Mouse (Mus musculus) spleen, embryonic (tissue): ENCODE data around the gene Hebp1.

Experiments
- CTCF ChIA-PET: fragments of 350-600 bp; sonication (Branson Sonifier 250); formaldehyde crosslinking; loops from one replicate; lab custom pipeline; 2022; lab: Charles Lee

Hebp1 gene

DNA sequence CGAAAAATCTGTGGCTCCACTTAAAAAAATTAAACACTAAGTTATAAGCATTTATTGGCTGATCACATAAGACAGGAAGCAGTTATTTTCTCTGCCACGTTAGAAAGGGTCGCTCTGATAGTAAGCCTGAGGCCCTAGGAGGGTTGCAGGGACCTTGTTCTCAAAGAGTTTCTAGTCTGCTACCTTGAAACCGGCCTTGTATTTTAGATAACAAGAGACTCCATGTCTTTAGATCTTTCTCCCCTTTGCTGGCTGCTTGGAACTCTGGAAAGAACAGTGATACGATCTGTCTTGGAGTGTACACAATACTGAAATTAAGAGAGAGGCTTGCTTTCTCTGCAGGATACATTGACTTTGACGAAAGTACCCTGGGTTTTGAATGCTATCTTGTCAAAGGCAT lies 904 bp upstream of the Hebp1 start:
- CTCF ChIA-PET: no interaction called here

DNA sequence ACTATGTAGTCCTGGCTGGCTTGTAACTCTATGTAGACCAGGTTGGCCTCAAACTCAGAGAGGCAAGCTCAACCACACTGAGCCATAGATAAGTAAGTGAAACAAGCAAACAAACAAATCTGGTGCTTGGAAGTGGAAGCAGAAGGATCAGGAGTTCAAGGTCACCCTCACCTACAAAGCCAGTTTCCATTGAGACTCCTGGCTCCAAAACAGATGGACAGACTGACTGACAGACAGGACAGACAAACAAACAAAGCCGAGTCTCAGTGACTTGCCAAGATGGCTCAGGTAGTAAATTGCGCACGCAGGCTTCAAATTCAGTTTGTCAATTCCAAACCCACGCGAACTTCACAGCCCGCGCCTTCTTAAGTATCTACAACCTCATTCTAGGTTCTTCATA lies 376 bp downstream of the Hebp1 start:
- CTCF ChIA-PET: no interaction called here

DNA sequence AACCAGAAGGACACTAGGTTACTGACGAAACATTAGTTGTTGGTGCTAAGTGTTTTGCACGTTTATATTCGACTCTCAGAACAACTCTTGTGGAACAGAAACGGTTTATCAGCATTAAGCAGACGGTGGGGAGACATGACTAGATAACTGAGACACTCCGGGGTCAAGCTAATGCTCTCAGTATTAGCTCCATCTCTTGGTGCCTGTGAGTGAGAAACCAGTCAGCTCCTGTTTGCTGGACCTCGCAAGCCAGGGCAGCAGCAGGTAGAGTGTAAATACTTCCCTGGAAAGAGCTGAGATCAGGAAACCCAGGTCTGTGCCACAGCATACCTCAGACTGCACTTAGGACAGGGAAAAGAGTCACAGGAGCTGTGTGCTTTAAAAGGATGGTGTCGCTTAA lies 1.1 kb downstream of the Hebp1 start:
- CTCF ChIA-PET: no interaction called here

DNA sequence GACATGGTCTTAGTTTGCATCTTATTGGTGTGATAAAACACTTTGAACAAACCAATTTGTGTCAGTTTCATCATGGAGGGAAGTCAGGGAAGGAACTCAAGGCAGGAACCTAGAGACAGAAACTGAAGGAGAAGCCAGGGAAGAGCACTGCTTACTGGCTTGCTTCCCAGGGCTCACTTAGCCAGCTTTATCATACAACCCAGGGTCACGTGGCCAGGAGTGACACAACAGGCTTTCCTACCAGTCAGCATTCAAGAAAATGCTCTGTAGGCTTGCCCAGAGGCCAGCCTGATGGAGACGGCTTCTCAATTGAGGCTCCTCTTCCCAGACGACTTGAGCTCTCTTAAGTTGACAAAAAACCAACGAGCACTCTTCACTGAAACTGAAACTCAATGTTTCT lies 2.9 kb downstream of the Hebp1 start:
- CTCF ChIA-PET: no interaction called here

DNA sequence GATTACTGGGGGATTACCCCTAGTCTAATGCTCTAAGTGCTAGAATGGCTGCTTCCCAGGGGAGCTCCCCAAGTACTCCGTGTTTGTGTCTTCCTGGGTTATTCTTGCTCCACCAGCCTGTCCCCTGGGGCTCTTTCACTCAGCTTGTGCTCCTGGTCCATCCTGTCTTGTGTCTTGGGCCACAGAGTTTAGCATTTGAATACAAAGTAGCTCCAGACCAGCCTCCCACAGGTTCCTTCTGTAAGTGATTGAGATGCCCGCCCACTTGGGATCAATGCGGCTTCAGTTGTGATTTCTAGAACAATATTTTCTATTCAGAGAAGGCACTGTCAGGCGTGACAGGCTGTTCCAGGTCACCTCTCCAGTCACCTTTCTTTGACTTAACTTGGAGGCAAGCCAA lies 4.1 kb downstream of the Hebp1 start:
- CTCF ChIA-PET: no interaction called here

DNA sequence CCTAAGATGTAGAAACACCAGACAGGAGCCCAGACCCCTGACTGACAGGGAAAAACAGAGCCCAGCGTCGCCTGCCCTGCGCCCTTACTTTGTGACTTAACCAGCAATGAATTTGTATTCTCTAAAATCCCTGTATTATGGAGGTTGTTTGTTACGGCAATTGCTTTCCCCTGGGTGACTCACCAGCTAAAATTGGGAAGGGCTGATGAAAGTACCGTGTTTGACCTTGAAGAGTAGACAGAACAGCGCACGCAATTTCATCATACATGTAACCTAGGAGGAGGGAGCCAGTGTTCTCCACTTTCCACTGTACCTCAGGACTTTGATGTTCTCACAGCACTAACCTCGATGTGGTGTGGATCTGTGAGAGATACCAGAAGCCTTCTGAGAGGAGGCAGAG lies 4.8 kb downstream of the Hebp1 start:
- CTCF ChIA-PET: interaction anchor here (0.6 kb wide), 1 partner anchor 32 kb away, joined by 12 read pairs; no protein-coding TSS in a partner anchor

DNA sequence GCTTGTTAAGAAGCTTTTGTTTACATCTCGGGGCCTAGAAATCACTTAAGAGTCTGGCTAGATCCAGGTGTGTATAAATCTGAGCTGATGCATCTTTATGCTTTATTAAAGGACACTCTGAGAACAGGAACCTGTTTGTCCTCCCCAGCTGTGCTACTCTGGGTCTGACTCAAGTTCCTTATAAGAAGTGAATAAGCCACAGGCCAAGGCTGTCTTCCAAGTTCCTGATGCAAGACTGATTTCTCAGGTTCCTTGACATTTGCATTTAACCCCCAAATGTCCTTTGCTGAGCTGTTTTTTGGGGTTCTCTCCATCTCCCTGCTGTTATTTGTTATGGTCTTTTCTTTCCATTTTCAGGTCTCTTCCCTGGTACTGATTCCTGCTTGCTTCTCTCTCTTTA lies 5.9 kb downstream of the Hebp1 start:
- CTCF ChIA-PET: no interaction called here

DNA sequence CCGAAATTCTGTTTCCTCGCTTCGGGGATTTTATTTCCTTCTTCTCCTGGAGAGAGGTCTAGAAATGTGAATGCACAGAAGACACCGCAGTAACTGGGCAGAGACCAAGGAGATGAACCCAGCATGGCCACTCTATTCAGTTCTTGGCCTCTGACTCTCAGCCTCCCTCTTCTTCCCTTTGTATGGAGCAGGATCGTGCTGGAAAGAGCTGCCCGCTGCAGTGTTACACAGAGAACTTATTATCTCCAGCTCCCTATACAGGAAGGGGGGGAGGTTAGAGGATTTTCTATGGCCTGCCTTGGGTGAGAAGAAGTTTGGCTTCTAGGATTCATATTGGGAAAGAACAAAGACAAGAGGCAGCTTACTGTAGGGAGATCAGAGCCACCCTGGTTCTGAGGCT lies 7.7 kb downstream of the Hebp1 start:
- CTCF ChIA-PET: no interaction called here

DNA sequence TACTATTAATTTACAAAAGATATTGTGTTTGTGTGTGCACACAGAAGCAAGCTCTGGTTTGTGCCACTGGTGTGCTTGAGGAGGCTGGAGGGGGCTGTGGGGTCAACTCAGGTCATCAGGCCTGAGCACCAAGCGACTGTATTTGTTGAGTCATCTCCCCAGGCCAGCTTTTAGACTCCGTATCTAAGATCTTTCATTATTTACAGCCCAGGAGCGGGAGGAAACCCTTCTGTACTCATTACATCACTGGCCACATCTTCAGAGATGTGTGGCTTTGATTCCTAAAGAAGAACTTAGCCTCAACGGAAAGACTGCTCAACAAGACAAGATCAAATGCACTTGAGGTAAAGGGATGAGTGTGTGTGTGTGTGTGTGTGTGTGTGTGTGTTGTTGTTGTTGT lies 9.2 kb downstream of the Hebp1 start:
- CTCF ChIA-PET: no interaction called here

DNA sequence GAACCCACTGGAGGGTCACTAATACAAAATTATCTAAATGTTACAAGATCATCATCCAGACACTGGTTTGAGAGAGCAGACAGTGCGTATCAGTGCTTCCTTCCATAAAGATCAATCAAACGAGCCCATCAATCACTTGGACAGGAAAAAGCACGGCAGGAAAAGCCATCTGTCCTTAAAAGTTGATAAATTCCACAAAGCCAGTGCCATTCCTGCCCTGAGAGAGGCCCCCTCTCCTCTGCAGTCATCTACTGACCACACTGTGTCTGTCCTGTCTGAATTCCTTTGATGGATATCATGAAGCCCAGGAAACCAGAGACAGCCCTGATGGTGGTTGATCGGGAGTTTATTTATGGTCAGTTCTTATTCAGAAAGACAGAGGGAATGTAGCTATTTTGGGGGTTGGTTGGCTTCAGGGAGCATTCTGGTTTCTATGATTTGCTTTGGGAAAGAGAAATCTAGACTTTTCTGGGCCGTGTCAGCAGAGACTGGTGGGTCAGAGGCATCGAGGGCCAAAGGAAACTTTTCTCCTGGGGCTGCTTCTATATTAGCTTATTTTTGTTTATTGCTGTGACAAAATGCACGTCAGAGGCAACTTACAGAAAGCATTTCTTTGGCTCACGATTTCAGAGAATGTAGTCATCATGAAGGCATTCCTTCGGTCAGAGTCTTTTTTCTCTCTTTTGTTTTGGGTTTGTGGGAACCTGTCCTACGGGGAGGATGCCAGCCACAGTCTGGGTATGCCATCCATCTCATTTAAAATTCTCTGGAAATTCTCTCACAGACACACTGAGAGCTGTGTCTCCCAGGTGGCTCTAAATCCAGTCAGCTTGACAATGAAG lies 10.5 kb downstream of the Hebp1 start:
- CTCF ChIA-PET: no interaction called here

DNA sequence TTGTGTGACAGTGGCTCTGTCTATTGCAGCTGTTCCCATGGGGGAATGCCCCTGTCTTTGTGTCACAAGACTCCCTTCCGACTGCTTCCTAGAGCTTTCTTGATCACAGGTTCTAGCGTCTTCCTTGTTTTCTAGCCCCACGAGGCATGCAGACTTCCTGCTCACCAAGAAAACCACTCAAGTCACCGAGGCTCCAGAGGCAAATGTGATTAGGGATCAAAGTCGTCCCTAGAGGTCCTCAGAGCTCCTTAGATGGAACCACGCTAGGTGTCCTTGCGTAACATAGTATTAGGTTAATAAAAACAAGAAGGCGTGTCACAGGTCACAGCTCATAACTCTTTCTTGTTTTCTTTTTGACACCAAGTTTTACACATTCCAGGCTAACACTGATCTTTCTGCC lies 13.9 kb downstream of the Hebp1 start:
- CTCF ChIA-PET: no interaction called here

DNA sequence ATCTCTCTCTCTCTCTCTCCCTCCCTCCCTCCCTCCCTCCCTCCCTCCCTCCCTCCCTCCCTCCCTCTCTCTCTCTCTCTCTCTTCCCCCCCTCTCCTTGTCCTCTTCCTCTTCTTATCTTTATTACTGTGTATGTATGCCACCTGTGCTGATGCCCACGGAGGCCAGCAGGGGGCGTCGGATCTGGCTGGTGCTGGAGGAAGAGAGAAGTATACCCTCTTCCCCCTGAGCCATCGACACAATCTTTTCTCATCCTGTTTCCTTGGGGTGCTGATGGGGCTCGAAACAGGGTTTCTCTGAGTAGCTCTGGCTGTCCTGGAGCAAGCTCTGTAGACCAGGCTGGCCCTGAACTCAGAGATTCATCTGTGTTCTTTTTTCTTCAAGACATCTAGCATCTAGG lies 14.9 kb downstream of the Hebp1 start:
- CTCF ChIA-PET: no interaction called here

DNA sequence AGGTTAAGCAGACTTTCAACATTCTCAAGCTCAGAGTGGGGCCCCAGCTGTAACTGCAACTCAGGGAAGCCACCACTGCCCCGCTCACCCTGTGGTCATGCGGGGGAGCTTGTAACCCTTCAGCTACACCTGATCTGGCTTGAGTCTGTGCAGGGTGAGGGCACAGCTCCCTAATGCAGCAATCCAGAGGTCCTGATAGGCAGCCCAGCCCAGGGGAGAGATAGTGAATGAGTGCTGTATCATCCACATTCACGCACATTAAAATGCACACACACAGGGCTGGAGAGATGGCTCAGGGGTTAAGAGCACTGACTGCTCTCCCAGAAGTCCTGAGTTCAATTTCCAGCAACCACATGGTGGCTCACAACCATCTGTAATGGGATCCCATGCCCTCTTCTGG lies 19.2 kb downstream of the Hebp1 start:
- CTCF ChIA-PET: no interaction called here

DNA sequence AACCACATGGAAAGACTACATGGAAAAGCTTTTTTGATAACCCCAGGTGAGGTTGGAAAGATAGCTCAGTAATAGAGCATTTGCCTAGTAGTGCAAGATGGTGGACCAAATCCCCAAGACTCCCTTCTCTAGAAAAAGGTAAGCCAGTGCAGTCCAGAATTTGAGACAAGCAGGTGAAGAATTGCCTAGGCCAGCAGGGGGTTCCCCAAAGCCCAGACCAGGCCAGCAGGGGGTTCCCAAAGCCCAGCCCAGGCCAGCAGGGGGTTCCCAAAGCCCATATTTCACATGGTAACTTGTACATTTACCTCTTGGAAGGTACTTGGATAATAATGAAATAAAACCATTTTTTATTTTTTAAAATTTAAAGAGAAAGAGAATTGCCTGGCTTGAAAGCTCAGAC lies 20.6 kb downstream of the Hebp1 start:
- CTCF ChIA-PET: no interaction called here

DNA sequence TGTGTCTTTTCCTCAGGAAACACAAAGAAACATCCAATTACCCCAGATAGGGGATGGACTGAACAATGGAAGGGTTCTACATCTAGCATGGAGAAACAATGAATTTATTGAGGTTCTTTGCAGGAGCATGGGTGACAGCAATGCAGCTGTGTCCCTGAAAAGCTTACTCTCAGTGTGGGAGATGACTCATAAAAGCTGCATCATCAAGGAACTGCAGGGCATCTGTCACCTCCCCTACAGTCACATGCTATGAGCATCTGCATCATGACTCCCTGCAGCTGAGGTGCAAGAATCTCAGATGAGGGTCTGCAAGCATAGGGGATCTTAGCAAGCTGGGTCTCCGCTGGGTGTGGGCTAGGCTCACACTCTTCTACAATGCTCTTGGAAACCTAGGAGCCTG lies 22.8 kb downstream of the Hebp1 start:
- CTCF ChIA-PET: no interaction called here

DNA sequence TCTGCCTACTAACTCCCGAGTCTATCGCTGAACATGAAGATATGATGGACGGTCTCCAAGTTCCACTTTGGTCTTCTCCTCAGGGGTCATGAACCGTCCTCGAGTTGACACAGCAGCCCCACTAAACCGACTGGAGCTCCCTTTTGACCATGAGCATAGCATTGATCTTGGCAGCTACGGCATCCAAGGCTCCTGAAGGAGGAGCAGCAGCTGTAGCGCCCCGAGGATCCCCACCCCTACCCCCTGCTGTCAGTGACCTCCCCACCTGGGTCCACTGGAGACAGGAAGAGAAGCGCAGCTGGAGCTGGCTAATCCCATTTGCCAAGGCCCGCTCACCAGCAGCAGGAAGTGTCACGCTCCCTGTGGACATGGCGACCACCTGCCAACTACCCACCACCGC lies 26.1 kb downstream of the Hebp1 start:
- CTCF ChIA-PET: interaction anchor here (0.6 kb wide), 1 partner anchor 85 kb away, joined by 3 read pairs; no protein-coding TSS in a partner anchor

DNA sequence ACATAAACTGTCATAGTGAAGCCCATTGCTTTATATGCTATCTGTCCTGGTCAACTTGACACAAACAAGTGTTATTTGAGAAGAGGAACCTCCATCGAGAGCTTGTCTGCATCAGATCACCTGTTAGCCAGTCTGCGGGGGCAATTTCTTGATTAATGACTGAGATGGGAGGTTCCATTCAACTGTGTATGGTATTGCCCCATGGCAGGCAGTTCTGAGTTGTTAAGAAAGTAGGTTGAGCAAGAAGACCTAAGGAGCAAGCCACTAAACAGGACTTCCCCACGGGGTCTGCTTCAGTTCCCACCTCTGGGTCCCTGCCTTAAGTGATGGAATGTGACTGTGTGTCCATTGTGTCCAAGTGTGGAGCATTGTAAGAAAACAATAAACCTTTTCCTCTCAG lies 28.6 kb downstream of the Hebp1 start:
- CTCF ChIA-PET: no interaction called here

DNA sequence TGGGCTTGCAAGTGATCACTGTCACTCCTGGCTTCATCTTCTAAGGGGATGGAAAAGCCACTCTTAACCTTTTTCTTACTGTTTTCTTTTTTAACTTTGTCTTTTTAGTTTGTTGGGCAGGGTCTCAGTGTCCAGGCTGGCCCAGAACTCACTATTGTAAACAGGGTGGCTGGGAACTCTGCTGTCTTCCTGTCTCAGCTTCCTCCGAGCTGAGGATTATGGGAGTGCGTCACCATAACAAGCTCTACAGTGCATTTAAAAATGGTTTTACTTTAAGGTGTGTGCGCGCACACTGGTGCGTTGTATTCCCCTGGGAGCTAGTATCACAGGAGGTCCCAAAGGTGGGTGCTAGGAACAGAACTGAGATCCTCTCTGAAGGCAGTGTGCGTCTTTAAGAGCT lies 29.4 kb downstream of the Hebp1 start:
- CTCF ChIA-PET: no interaction called here

DNA sequence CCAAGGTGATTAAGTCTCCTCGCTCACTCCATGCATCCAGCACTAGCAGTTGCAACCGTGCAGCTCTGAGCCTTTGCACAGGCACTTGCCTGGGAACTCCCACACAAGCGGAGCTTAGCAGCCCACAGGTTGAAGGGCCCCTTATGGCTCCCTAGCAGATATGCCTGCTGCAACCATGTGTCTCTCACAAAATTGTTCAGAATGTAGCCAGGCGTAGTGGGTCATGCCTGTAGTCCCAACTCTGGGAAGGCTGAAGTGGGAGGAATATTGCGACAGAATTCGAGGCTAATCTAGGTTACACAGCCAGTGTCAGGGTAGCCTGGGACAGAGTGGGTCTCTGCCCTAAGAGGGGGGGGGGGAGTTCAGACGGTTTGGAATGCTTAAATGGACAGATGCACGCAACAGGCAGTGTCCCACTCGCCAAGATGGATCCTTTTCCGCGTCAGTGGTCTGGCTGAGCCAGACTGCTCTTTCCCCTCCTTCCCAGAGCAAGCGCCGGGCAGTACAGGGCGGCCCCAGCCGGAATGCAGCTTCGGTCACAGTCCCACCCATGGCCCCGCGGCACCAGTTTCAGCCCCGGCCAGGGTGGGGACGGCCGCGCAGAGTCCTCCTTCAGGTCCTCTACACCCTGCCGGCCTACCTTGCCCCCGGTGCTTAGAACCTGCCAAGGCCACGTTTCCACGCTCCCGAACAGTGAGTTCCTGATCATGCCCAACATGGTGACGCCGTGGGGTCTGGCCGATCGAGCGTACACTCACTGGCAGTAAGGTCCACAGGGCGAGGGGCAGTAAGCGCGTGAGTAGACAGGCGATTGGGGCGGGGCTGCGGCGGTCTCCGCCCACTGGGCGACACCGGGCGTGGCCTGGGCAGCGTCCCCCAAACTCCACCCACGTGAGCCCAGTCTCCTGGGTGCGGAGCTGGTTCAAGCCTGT lies 30.2 kb downstream of the Hebp1 start:
- CTCF ChIA-PET: interaction anchor here (0.5 kb wide), 1 partner anchor 1849 kb away, joined by 4 read pairs; no protein-coding TSS in a partner anchor

DNA sequence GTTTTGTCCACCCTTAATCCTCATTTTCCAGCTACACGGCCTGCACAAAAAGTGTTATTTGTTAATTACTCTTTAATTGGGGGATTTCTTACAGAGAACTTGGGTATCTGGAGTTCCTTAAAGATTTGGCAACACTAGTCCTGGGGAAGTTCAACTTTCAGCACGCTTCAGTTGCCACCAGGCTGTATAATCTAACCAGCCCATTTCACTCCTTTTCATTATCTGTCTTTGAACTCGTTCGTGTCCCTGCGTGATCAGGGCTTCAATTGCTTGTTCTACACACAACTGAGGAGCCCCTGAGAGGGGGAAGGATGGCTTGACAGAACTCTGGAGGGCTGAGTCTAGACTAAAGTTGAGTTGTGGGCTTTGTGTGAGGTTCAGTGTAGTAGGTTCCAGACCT lies 31.1 kb downstream of the Hebp1 start:
- CTCF ChIA-PET: no interaction called here

DNA sequence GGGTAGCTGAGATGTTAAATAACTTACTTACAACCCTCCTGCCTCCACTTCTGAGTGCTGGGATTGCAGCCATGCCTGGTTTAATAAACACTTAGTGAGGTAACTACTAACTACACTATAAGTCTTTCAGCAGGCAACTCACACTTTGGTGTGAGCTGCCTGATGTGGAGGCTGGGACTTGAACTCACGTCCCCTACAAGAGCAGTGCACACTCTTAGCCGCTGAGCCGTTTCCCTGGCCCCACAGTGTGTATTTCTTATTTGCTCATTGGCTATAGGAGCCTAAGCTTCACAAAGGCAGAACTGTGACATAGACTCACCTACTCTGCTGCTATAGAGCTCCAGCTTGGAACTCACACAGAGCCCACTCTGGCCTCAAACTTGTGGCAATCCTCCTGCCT lies 31.6 kb downstream of the Hebp1 start:
- CTCF ChIA-PET: interaction anchor here (0.7 kb wide), 1 partner anchor 88 kb away, joined by 4 read pairs; the partner anchor contains the start of gene Gsg1

DNA sequence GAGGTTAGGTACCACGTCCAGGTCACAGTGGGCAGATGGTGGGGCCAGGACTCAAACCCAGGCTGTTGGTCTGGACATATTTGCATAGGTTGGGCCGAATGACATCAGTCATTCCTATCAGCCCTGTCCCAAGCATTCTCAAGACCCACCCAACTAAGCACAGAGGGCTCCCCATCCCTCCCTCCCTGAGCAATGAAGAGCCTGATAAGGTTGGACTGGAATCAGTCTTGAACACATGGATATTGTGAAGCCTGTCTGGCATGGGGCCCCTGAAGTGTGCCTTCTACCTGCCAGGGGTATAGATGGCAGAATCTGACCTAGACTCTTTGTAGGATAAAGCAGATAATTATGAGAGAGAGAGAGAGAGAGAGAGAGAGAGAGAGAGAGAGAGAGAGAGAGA lies 32.1 kb downstream of the Hebp1 start:
- CTCF ChIA-PET: interaction anchor here (0.7 kb wide), 1 partner anchor 88 kb away, joined by 4 read pairs; the partner anchor contains the start of gene Gsg1

DNA sequence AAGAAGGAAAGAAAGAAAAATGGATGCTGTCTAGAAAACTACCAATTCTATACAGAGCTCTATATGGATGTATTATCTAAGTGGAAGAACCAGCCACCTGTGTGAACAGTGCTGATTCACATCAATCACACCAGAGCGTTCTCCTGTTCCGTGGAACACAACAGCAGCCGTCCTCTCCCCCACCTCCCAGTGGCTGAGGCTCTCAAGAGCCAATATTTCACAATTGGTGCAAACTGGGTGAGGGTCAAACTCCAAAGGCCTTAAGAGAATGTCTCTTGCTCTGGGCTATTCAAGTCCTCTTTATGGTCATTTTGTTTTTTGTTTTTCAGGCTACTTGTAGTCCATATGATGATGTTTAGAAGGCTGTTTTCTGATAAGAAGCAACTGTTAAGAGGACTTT lies 32.6 kb downstream of the Hebp1 start:
- CTCF ChIA-PET: no interaction called here
